Mouse (Mus musculus) Muller cell, postnatal 12 days (primary cell): ENCODE results near the gene Zmiz1.

Source experiments
- DNase-seq: peaks from one replicate; pipeline ENCODE4 v3.0.0-alpha.2; 2015; ENCODE audit errors: inconsistent ontology term

Zmiz1 gene

DNA sequence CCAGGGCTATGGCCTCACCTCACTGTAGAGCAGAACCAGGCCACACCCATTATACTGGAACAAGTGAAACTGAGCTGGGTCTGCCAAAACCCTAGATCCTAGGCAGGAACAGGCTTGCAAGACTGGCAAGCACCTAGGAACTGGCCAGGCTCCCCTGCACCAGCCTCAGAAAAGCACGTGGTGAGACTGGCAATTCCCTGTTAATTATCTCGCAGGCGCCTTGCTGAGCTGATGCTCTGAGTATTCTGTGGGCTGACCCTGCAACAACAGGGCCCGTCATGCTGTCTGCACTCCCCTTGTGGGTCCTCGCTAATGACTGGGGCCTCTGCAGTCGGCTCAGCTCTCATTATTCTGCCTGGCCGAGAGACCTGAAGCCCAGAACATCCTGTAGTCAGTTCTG lies 177.3 kb downstream of the Zmiz1 start:
- DNase-seq: peak; percentile 92

DNA sequence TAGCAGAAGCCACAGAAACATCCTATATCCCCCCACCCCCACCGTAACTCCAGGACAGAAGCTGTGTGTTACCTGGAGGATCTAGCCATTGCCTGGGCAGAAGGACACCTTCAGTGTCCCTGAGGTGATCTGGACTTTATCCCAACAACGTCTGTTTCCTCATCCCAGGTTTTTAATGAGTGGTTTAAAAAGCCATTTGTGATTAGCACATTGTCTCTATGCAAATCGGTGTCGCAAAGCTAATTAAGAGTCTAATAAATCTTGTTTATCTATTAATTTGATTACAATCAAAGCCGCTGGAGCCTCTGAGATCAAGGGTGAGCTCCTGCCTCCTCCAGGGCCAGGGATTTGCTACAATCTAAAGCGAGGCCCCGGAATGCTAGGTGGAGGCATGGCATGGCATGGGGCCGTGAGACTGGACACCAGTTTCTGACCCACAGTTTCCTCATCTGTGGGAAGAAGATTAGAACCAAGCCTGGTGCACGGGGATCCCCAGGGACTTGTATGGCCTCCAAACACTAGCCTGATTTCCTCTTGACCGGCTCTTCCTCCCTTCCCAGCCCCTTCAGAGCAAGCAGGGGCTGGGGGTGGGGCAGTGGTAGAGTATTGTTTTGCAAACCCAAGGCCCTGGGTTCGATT lies 180.3 kb downstream of the Zmiz1 start:
- no peak for DNase-seq

DNA sequence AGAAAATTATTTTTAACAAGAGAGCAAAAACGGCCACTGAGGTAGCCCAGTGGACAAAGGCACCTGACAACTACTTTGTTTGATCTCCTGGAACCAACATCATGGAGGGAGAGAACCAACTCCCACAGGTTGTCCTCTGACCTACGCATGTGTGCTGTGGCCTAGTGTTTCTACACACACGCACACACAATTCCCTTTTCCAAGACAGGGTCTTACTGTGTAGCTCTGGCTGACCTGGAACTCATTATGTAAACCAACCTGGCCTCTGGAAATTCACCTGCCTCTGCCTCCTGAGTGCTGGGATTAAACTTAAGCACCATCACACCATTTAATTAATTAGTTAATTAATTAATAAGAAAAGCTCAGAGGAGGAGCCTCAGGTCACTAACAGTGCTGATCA lies 181.0 kb downstream of the Zmiz1 start:
- no peak for DNase-seq

DNA sequence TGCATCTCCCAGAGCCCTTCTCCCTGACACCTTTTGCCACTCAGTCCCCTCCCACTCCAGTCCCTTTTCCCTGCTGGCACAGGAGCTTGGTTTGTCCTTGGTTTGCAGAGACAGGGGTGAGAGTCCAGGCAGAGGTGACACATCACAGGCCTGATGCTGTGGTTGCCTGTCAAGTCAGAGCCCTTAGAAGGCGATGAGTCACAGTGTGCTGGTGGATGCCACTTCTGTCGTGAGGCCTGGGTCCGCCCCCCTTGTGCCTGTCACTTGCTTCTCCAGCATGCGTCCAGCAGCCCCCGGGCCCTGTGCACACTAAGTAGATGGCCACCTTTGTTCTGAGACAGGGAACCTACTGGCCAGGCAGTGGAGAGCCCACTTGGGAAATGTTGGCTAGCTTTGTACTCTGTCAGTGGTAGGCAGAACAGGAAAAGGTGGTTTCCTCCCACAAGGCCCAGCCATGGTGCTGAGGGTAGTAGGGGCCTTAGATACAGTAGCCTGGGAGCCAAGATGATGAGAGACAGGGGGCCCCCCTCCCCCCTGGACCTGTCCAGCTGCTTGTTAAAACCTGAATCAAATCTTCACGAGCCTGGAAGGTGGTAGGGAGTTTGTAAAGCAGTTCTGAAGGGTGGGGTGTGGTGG lies 181.6 kb downstream of the Zmiz1 start:
- peak; percentile 72 for DNase-seq

DNA sequence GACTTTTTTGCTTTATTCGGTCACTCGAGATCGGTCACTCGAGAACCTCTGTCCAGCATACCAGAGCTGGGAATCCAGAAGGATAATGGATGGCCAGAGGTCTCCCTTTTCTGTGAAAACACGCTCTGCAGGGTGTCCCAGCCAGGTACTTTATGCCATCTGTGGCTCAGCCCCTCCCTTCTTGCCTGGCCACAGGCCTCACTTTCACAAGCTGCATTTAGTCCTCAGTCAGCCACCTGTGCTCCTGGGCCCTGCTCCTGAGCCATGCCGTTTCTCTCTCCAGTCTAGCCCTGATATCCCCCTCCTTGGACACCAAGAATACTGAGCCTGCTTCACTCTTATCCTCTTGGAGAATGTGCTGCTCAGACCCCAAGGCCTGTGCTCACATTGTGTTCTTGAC lies 182.1 kb downstream of the Zmiz1 start:
- no peak for DNase-seq

DNA sequence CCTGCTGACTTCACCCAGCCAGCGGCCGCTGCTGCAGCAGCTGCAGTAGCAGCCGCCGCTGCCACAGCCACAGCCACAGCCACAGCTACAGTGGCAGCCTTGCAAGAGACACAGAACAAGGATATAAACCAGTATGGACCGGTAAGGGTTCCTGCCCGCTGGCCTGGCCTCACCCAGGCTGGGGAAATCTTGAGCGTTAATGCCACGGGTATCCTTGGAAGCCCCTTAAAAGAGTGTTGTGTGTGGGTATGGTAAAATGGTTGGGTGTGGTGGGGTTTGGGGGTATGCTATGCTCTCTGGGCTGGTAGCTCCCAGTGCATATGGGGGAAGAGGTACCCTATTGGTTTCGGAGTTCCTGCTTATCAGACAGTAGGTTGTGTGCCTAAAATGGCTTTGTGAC lies 186.7 kb downstream of the Zmiz1 start:
- no peak for DNase-seq

DNA sequence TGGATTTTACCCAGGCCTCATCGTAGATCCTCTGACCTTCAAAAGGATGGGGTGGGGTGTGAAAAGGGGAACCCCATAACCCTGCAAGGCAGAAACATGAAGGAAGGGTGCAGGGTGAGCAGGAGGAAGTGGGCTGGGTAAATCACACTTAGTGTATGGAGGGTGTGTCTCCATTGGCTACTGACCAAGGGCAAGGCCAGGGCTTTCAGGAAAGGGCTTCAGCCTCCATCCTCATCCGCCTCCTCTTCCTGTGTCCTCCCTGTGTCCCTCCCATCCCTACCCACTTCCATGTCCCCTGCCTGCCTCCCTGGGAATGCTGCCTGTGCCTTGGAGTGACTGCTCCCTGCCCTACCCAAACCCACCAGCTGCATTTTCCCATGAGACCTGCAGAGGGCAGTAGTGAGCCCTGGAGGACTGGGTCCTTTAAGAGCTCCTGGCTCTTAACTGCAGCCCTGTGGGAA lies 187.2 kb downstream of the Zmiz1 start:
- peak; percentile 44 for DNase-seq

DNA sequence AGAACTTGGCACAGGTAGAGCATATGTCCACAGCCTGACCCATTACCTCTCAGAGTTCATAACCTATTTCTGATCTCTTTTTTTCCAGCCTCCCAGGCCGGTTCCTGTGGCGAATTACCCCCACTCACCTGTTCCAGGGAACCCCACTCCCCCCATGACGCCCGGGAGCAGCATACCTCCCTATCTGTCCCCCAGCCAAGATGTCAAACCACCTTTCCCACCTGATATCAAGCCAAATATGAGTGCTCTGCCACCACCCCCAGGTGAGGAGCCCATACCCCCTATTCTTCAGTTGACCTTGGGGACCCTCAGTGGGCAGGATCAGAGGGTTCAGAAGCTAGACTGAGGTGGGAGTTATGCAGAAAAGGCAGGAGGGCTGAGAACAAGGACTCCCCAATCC lies 192.1 kb downstream of the Zmiz1 start:
- DNase-seq: no peak

DNA sequence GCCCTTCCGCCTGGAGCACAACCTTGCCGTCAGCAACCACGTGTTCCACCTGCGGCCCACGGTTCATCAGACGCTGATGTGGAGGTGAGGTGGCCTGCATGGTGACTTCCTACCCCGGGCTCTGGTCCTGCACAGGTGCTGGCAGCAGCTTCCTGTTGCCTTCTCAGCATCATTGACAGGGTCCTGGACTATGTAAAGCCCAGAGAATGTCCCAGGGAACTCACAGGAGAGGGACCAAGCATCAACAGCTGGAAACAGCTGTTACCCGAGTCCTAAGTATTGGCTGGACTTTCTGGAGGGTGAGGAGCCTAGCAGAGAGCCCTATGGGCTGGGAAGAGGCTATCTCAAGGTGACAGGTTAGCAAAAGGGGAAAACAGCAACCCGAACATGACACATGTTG lies 192.9 kb downstream of the Zmiz1 start:
- DNase-seq: no peak

DNA sequence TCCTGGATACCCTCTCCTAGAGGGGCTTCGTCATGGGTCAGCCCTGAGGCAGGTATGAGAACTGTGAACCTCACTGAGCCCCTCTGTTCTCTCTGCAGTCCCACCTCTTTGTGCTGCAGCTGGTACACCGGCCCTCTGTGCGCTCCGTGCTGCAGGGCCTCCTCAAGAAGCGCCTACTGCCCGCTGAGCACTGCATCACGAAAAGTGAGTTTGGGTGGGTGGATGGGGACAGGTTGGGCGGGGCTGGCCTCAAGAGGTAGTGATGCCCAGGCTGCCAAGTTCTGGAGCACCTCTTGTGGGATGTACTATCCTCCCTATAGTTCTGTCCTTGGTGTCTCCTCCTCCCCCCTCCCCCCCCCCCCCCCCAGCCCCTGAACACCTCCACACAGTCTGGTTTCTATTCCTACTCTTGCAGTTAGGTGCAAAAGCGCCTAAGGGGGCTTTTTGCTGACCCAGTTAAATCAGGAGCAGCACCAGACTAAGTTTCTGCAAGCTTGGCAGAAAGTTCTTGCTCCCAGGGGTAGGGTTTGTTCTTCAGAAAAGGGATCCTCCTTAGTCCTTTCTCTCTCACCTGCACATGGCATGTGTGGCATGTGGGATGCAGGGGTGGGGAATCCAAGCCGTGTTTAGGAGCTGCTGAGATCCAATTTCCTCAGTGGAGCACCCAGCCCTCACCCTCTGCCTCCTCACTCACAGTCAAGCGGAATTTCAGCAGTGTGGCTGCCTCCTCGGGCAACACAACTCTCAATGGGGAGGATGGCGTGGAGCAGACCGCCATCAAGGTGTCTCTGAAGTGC lies 195.6 kb downstream of the Zmiz1 start:
- no peak for DNase-seq

DNA sequence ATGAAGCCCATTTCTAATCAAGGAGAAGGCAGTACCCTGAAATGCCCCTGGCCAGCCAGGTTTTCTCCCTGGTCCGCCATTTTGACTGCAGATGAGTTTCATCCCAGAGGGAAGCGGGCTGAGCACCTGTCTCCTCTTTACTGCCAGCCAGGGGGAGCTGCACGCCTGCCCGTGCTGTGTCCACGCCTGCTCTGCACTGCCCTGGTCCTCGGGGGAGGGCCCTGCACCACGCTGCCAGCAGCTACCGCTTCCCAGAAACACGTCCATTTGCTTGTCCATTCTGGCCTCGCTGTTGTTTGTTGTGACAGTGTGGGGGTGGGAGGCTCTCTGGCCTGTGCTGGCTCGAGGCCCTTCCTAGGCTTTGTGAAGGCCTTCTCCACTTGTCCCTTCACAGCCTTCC lies 201.7 kb downstream of the Zmiz1 start:
- DNase-seq: peak; percentile 58

DNA sequence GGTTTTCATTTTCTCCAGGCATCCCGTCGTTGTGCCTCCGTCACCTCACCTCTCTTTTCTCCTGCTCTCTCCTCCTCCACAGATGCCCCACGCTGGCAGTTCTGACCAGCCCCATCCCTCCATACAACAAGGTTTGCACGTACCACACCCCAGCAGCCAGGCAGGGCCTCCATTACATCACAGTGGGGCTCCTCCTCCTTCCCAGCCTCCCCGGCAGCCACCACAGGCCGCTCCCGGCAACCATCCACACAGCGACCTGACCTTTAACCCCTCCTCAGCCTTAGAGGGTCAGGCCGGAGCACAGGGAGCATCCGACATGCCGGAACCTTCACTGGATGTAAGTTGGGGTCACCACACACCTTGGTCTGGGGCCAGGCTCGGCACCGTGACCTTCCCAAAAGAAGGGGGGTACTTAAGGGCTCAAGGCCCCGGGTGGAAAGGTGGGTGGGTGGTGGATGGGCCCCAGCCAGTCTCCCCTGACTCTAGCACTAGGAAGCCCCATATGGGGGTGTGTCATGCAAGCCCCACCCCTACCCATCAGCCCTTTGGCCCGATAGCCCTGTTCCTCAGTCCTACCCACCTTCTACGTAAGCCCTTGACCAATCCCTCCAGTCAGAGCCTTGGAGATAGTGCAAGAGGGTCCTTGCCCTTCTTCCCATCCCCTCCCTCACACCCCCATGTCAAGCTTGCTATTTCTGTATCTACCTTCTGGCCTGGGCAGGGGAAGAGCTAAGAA lies 202.4 kb downstream of the Zmiz1 start:
- no peak for DNase-seq

DNA sequence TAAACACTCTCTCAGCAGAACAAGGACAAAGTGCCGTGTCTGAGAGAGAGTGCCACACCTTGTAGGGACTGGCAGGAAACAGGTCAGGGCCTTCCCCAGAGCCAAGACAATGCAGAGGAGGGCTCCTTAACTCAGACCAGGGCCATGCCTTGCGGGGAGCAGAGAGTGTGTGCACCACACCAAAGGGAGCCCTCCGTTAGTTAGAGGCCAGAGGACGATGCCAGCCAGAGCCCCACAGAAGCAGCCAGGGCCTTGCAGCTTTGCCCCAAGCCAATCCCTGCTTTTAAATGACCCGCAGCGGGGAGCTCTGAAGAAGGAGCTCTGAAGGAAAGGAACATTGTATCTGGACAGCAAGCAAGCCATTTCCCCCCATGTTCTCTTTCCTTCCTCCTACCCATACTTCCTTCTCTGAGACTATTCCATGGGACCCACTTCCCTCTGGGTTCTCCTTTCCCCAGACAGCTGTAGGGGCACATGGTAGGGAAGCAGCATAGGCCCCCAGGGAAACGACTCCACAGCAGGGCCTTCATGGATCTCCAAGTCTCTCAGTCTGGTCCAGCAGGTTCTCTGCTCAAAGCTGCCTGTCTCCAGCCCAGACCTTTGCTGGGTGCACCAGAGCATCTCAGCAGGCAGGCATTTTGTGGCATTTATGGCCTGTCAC lies 204.8 kb downstream of the Zmiz1 start:
- no peak for DNase-seq

DNA sequence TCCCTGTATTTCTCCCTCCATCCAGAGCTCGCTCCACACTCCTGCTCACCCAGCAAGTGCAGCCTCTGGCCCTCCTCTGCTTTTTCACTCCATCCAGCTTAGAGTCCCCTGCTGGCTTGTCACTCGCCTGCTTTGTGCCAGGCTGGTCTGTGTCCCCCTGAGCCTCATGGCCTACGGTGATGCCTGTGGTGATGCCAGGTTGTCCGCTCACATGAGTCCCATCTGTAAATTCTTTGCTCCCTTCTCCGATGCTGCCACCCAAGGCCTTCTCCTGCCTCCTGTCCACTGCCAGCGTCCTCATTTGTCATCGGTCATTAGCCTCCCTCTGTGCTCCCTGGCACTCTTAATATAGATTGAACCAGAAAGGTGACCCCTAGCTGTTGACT lies 205.3 kb downstream of the Zmiz1 start:
- DNase-seq: no peak

DNA sequence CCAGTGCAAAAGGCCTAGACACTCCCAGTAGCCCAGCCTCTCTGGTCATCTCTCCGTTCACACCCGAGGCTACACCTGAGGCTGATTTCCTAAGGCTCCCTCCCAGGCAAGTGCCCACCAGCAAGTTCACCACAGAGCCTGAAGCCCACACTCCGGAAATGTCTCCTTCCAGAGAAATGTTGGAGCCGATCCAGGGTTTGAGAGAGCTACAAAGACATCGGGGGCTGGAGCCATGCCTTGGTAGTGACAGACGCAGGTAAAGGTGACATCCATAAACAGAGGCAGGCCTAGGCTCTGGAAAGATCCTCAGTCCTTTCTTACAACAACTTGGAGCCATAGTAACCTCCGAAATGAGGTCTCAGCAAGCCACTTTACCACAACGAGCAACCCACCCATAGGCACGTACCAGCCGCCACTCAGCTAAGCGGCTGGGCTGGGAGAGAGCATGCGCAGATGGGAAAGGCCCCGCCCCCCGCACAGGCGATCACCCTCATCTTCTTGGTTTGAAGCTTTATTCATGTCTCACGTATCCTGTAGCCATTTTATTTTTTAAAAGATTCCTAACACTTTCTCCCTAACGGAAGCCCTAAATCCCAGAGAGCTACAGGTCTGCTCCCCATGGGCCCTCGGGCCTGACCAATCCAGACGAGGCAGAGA lies 206.5 kb downstream of the Zmiz1 start:
- no peak for DNase-seq

DNA sequence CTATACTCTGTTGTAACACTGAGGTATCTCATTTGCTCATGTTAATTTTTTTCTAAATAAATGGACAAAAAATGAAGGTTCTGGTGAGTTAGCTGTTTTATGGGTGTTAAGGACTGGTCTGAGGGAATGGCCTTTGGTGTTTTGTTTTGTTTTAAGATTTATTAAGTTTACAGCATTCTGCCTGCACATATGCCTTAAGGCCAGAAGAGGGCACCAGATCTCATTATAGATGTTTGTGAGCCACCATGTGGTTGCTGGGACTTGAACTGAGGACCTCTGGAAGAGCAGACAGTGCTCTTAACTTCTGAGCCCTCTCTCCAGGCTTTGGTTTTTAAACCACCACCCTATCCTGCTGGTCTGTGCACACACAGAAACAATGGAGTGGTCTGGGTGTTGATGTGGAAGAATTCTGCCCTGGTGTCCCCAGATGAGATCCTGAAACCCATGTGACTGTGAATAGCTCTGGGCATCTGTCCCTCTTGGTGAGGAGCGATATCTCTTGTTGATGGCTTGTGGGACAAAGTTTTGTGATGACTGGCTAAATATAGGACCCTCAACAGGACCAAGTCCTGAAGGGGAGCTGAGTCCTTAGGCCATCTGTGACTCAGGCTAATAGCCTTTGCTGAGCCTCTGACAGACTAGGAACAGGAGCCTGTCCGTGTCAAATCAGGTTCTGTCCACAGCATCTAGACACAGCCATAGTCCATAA lies 207.8 kb downstream of the Zmiz1 start:
- DNase-seq: no peak

DNA sequence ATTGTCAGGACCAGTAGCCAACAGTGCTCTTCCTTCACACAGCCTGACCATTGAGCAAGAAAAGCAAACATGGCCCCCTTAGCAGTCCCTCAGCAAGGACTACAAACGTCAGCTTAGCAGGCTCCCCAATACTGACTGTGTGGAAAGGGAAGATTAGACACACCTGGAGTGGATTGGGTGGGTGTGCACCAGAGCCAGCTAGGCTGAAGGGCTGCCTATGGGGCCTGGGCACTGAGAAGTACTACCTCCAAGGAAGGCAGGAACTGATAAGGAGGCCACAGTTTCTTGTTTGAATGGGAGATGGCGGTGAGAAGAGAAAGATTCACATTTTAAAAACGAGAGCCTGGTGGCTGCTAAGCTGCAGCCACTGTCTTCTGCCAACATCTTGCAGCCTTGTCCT lies 208.6 kb downstream of the Zmiz1 start:
- DNase-seq: no peak

DNA sequence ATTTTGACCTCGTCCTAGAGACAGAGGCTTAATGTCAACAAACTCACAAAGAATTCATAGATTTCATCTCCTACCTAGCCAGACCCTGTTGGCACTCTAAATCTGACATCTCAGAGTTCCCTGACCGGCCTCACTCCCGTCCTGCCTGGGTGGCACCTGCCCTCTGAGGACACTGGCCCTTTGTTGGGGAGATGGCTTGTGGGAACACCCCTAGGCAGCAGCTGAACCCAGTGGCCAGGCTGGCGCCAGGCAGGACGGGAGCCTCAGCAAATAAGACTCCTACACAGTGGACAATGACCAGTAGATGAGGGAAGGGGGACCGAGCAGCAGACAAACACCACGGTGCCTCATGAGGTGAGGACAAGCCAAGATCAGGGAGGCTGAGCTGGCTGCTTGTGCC lies 220.6 kb downstream of the Zmiz1 start:
- peak; percentile 32 for DNase-seq

DNA sequence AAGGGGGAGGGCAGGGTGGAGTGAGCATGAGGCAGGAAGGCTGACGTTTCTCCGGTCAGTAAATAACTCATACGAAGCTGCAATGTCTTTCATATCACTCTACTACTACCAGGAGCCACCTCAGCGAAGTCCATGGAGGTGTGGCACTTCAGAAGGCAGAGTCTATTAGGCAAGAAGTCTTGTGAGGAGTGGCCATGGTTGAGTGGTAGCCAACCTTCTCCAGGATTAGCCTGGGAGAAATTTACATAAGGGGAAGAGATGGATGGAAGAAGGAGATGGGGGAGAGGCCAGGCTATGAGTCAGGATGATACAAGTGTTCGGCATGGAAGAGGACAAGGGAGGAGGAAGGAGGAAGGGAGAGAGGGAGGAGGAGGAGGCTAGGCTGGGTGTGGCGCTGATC lies 223.0 kb downstream of the Zmiz1 start:
- DNase-seq: no peak

DNA sequence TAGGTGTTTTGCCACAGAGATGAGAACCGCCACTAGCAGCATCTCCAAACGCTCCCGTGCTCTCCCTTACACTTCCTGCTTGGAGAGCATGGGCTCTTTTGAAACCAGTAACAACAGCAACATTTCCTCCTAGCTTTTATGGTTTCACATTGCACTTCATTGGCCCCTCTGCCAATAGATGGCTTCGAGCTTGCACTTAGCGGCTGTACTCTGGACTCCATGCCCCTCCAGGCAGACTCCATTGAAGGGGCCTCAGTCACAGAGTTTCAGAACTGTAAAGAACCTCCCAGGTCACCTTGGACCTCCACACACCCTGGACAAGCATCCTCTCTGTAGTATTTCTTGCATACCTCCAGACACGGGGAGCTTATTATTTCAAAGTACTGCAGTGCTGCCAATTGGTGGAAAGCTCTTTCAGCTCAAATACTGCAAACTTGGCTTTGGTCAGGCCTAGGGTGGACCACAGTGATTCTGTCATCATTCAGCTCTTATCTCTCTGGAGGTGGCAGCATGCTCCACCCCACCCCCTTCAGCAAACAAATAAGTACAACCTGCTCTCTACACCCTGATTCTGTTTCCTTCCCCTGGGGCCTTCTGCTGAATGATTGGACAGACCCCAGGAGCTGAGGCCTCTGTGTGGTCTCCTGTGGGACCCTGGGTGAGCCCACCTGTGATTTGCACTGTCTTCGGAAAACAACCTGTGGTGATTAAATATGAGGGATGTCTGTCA lies 227.4 kb downstream of the Zmiz1 start:
- DNase-seq: no peak
